Mouse (Mus musculus): ENCODE measurements around the gene Syngr1. TPM values are rescaled to one million over a fixed set of nuclear protein-coding genes. Genes with fewer than 3 reads are reported as not detected.

The Syngr1 gene
- polyA plus RNA-seq, 1 experiment from 2014 or later: 7.6 TPM

DNA sequence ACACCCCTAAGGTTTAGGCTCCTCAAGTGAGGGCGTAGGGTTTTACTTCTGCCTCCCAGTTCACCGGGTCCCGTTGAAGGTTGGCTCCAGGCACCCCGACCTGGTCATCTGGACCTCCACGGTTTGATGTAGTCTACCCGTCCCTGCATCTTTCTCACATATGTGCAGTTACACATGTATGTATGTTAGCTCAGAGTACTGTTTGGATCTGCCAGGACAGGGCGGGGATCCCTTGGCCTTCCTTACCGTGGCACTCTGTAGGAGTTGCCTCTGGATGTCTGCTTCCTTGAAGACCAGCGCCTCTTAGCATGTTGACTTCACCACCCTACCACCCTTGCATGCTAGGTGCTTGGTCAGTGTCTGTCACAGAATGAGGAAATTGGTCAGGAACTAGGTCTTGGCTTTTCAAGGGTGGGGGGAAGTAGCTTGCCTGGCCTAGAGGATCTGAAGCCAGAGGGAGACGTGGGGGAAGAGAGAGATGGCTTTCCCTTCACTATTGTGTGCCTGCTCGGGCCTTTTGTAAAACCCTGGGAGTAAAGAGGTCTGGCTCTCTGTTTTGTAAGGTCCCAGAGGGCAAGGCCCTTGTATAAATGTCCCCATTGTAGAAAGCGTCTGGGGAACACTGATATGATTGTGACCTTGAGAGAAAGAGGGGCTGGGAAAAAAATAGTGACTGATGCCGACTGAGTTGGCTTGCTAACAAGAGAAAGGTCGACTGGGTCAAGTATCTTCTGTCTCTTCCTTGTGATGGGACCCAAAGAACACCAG is 42.7 kb downstream of the Syngr1 start:
- H3K36me3 ChIP-seq: peaks cover 21% of the 10 kb centered on the region
- peak overlapping the region; percentile 99 for H3K27ac ChIP-seq
- H3K27me3 ChIP-seq (ENCODE audit: insufficient read depth, poor library complexity, severe bottlenecking): peaks cover 3% of the 10 kb centered on the region; the same call in 1 of the 2 replicates
- H3K4me1 ChIP-seq (replicated peaks): peaks cover 51% of the 10 kb centered on the region
- WGBS: 14% methylated on average over 14 of the region's 14 CpGs
- DNase-seq (ENCODE audit: low spot score): peak; percentile 60
- peak overlapping the region; percentile 79 for H3K4me3 ChIP-seq
- H3K9me3 ChIP-seq: no peaks in the 10 kb centered on the region

DNA sequence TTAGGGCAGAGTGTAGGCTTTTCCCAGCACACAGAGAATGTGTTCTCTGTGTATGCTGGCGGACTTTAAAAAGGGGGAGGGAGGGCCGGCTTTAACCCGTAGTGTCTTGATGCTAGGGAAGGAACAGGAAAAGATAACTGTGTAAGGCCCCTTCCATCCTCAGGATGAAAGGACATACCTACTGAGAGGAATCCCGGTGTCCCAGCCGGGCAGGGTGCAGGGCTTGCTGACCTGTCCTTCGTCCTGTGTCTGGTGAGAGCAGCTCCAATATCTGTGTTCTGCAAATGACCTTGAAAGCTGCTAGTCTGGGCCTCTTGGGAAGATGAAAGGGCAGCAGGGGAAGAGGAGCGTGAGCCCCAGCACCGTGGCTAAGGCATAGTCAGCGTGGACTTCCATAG is 43.3 kb downstream of the Syngr1 start:
- H3K9me3 ChIP-seq: no peaks in the 10 kb centered on the region
- WGBS: 54% methylated on average over 9 of the region's 9 CpGs
- peak overlapping the region; percentile 99 for H3K27ac ChIP-seq
- H3K27me3 ChIP-seq (ENCODE audit: insufficient read depth, poor library complexity, severe bottlenecking): peaks cover 3% of the 10 kb centered on the region; the same call in 1 of the 2 replicates
- peak; percentile 46 for DNase-seq (ENCODE audit: low spot score)
- H3K4me1 ChIP-seq (replicated peaks): peaks cover 51% of the 10 kb centered on the region
- peaks cover 26% of the 10 kb centered on the region for H3K36me3 ChIP-seq
- peak overlapping the region; percentile 79 for H3K4me3 ChIP-seq

DNA sequence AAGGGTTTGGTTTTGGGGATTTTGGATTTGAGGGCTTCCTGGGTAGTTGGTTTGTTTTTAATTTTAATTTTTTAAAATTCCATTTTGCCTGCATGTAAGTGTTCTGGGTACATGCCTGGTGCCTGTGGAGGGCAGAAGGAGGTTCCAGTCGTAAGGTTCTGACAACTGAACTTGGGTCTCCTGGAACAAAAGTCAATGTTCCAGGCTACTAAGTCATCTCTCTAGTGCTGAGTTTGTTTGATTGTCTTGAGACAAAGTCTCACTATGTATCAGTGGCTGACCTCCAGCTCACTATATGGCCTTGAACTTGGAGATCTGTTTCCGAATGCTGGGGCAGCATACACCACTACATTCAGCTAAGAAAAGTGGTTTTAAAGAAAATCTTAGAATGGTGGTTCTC is 44.4 kb downstream of the Syngr1 start:
- Histone ChIP-seq H3K27ac (no peak overlapping the region), H3K36me3 (peaks cover 37% of the 10 kb centered on the region), H3K4me1 (replicated peaks) (peaks cover 51% of the 10 kb centered on the region), H3K4me3 (no peak overlapping the region), H3K9me3 (no peaks in the 10 kb centered on the region), H3K27me3 (ENCODE audit: insufficient read depth, poor library complexity, severe bottlenecking) (peaks cover 3% of the 10 kb centered on the region; the same call in 1 of the 2 replicates)
- 95% methylated on average over 2 of the region's 2 CpGs for WGBS
- no peak for DNase-seq (ENCODE audit: low spot score)

DNA sequence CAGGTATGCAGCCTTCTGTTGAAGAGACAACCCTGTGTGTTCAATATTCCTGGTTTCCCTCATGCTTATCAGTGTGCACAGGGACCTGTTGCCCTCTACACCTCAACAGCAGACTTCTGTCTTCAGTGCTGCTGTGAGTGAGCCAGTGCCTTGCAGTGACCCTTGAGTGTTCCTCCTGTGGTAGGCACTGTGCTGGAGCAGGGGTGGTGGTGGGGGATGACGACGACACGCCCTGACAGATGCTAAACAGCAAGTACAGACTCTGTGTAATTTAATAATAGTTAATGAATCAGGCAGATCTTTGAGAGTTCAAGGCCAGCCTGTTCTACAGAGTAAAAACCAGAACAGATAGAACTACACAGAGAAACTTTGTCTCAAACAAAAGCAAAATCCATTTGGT is 45.5 kb downstream of the Syngr1 start:
- no peak for DNase-seq (ENCODE audit: low spot score)
- Histone ChIP-seq H3K27me3 (ENCODE audit: insufficient read depth, poor library complexity, severe bottlenecking) (peaks cover 3% of the 10 kb centered on the region; the same call in 1 of the 2 replicates), H3K36me3 (peaks cover 48% of the 10 kb centered on the region), H3K27ac (no peak overlapping the region), H3K9me3 (no peaks in the 10 kb centered on the region), H3K4me1 (replicated peaks) (peaks cover 51% of the 10 kb centered on the region), H3K4me3 (no peak overlapping the region)
- 93% methylated on average over 3 of the region's 3 CpGs for WGBS

DNA sequence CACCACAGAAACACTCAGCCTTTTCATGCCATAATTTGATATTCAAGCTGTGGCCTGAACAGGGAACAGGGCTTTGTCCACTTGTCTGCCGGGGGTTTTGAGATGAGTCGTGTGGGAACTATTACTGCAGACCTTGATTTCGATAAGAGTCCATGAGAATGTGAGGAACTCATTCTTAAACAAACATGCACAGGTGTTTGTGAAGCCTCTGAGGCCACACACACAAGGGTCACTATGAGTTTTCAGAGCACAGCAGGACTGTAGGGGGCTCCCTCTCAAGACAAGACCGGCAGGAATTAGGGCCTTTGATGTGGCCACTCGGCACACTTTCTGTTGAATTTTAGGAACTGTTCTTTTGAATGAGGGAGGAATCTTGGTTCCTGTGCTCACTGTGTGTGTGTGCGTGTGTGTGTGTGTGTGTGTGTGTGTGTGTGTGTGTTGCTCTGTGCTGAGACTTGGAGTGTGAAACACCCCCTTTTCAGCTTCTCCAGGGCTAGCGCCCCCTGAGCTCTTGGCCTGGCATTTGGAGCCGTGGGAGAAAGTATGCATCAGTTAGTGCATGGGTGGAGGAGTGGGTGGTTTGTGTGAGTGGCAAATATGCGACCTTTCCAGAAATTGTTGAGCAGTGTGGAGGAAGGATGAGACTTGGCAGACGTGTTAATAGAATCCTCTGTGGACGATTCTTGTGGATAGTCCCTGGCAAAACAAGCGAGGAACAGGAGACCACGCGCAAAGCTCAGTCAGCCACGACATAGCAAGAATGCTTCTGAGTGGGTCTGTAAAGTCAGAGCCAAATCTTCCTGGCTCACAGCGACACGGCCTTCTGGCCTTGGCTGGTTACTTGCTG is 47.0 kb downstream of the Syngr1 start:
- H3K4me1 ChIP-seq (replicated peaks): peaks cover 44% of the 10 kb centered on the region

DNA sequence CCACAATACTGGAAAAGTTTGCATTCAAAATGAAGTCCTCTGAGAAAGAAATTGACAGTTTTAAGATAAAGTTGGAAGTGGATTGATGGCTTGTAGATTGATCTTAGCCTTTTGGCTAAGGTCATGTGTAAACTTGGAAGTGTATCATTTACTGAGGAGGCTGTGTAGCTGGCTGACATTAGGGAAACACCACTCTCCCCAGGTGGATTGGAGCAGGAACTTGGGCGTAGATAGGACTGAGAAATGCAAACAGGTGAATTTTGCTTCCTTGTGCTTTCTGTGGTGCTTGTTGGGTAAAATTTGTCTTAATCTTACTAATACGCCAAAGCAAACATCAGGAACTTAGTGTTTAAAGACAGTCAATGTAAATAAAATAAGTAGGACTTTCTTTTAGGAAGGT is 49.2 kb downstream of the Syngr1 start:
- DNase-seq (ENCODE audit: low spot score): no peak
- WGBS: 95% methylated on average over 2 of the region's 2 CpGs
- Histone ChIP-seq H3K9me3 (peaks cover 6% of the 10 kb centered on the region; the same call in 1 of the 2 replicates), H3K4me3 (no peak overlapping the region), H3K27ac (no peak overlapping the region), H3K4me1 (replicated peaks) (peaks cover 26% of the 10 kb centered on the region), H3K27me3 (ENCODE audit: insufficient read depth, poor library complexity, severe bottlenecking) (peaks cover 3% of the 10 kb centered on the region; the same call in 1 of the 2 replicates), H3K36me3 (peaks cover 85% of the 10 kb centered on the region)

More for the DNA sequence above, 47.0 kb downstream of the Syngr1 start:
- Histone ChIP-seq H3K27me3 (ENCODE audit: insufficient read depth, poor library complexity, severe bottlenecking) (peaks cover 3% of the 10 kb centered on the region; the same call in 1 of the 2 replicates), H3K36me3 (peaks cover 64% of the 10 kb centered on the region), H3K9me3 (peaks cover 6% of the 10 kb centered on the region; the same call in 1 of the 2 replicates), H3K27ac (peak overlapping the region; percentile 40; the same call in 1 of the 2 replicates), H3K4me3 (no peak overlapping the region)
- 73% methylated on average over 17 of the region's 17 CpGs for WGBS
- DNase-seq (ENCODE audit: low spot score): no peak

DNA sequence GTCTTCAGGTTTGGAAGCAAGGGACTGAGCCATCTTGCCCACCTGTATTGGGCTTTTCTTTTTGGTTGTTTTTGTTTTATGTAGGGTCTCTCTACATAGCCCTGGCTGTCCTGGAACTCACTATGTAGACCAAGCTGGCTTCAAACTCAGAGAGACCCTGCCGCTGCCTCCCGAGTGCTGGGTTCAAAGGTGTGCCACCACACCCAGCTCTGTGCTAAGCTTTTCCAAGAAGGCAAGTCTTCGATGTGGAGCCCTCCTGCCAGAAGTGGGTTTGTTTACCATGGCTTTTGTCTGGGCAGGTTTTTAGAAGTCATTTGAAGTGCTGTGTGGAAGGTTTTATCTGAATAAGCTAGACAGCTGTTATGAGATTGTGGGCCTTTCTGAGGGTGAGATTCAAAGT is 49.7 kb downstream of the Syngr1 start:
- no peak for DNase-seq (ENCODE audit: low spot score)
- peaks cover 87% of the 10 kb centered on the region for H3K36me3 ChIP-seq
- peaks cover 6% of the 10 kb centered on the region; the same call in 1 of the 2 replicates for H3K9me3 ChIP-seq
- no peak overlapping the region for H3K4me3 ChIP-seq
- no peak overlapping the region for H3K27ac ChIP-seq
- peaks cover 3% of the 10 kb centered on the region; the same call in 1 of the 2 replicates for H3K27me3 ChIP-seq (ENCODE audit: insufficient read depth, poor library complexity, severe bottlenecking)
- 93% methylated on average over 3 of the region's 3 CpGs for WGBS
- peaks cover 22% of the 10 kb centered on the region for H3K4me1 ChIP-seq (replicated peaks)

DNA sequence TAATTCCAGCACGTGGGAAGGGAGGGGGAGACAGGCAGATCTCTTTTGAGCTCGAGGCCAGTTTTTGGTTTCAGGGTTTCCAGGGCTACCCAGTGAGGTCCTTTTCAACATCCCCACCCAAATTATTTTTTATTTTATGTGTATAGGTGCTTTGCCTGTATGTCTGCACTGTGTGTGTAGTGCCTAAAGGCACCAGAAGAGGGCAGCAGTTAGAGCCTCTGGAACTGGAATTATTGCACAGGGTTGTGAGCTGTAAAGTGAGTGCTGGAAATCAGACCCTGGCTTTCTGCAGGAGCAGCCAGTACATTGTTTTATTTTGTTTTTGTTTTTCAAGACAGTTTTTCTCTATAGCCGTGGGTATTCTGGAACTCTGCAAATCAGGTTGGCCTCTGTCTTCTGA is 51.0 kb downstream of the Syngr1 start:
- Histone ChIP-seq H3K27ac (no peak overlapping the region), H3K36me3 (peaks cover 77% of the 10 kb centered on the region), H3K4me3 (no peak overlapping the region), H3K27me3 (ENCODE audit: insufficient read depth, poor library complexity, severe bottlenecking) (no peaks in the 10 kb centered on the region), H3K4me1 (replicated peaks) (peaks cover 16% of the 10 kb centered on the region), H3K9me3 (peaks cover 6% of the 10 kb centered on the region; the same call in 1 of the 2 replicates)
- WGBS: 98% methylated on average over 3 of the region's 3 CpGs
- DNase-seq (ENCODE audit: low spot score): no peak

DNA sequence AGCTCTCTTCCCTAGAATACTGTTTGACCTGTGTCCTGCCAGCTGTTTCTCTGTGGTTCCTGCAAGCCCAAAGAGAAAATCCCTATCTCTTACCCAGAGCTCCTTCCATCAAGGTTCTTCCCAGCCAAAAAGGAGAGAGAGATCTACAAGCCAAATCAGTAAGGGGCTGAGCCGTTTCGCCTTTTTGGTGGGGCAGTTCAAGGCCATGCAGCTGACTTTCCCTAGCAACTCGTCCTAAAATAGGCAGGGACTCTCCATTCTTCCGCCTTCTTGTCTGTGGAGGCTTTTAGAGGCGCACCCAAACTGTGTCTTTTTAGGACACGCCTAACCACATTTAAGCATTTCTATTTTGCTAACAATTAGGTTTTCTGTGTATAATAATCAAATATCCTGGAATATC is 52.6 kb downstream of the Syngr1 start:
- peaks cover 3% of the 10 kb centered on the region; the same call in 1 of the 2 replicates for H3K4me1 ChIP-seq (replicated peaks)
- H3K4me3 ChIP-seq: no peak overlapping the region
- H3K27me3 ChIP-seq (ENCODE audit: insufficient read depth, poor library complexity, severe bottlenecking): no peaks in the 10 kb centered on the region
- DNase-seq (ENCODE audit: low spot score): no peak
- WGBS: 93% methylated on average over 6 of the region's 6 CpGs
- peaks cover 84% of the 10 kb centered on the region for H3K36me3 ChIP-seq
- no peak overlapping the region for H3K27ac ChIP-seq
- H3K9me3 ChIP-seq: peaks cover 6% of the 10 kb centered on the region; the same call in 1 of the 2 replicates

DNA sequence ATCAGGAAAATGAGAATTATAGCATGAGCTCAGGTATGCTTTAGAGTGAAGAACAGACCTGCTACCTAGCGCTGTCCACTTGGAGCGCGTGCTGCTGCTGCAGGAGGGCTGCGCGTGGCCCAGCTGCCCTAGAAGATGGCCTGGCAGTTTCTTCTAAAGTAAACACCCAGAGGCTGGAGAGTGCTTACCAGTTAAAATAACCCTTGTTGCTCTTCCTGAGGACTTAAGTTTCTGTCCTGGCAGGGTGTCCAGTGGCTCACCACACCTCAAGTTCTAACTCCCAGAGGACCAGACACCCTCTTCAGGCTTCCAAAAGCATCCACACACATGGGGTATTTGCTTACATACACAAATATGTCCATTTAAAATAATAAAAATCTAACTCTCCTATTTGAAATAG is 54.3 kb downstream of the Syngr1 start:
- Histone ChIP-seq H3K27ac (no peak overlapping the region), H3K4me3 (no peak overlapping the region), H3K9me3 (peaks cover 6% of the 10 kb centered on the region; the same call in 1 of the 2 replicates), H3K36me3 (peaks cover 85% of the 10 kb centered on the region), H3K27me3 (ENCODE audit: insufficient read depth, poor library complexity, severe bottlenecking) (no peaks in the 10 kb centered on the region), H3K4me1 (replicated peaks) (0 out of 2 replicates have a peak, but pooled peaks cover 4% of the 10 kb centered on the region)
- no peak for DNase-seq (ENCODE audit: low spot score)
- 94% methylated on average over 5 of the region's 5 CpGs for WGBS

DNA sequence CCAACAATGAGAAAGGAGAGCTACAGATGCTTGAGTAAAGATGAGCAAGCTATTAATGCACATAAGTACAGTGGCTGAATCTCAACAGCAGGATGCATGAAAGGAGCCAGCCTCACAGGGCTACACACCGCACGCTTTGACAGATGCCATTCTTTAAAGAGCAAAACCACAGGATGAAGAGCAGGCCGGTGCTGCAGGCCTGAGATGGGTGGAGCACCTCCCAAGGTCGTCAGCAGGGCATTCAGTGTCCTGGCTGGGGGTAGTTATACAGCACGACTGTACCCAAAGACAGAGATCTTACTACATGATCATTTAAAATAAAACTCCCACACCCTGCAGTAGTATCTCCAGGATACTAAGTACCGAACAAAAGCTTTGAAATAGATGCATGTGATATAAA is 55.0 kb downstream of the Syngr1 start:
- no peaks in the 10 kb centered on the region for H3K27me3 ChIP-seq (ENCODE audit: insufficient read depth, poor library complexity, severe bottlenecking)
- peaks cover 6% of the 10 kb centered on the region; the same call in 1 of the 2 replicates for H3K9me3 ChIP-seq
- H3K4me3 ChIP-seq: no peak overlapping the region
- peaks cover 85% of the 10 kb centered on the region for H3K36me3 ChIP-seq
- no peak for DNase-seq (ENCODE audit: low spot score)
- H3K27ac ChIP-seq: no peak overlapping the region
- H3K4me1 ChIP-seq (replicated peaks): 0 out of 2 replicates have a peak, but pooled peaks cover 4% of the 10 kb centered on the region
- 80% methylated on average over 6 of the region's 6 CpGs for WGBS

DNA sequence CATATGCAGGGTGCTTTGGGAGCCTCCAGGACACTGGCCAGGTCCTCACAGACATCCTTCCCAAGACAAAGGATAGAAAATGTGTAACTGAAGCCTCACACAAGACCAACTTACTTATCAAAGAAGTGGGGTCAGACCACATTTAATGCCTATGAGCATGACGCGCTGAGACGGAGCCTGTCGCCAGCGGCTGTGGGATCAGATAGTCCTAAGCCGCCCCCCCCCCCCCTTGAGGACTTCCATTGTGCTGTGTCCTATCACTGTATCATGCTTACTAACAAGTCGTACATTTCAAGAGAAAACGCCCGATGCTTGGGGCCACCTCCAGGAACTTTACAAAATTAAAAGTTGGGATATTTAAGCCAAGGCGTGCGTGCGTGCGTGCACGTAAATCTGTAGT is 56.0 kb downstream of the Syngr1 start:
- peaks cover 3% of the 10 kb centered on the region; the same call in 1 of the 2 replicates for H3K9me3 ChIP-seq
- H3K27me3 ChIP-seq (ENCODE audit: insufficient read depth, poor library complexity, severe bottlenecking): no peaks in the 10 kb centered on the region
- WGBS: 92% methylated on average over 14 of the region's 14 CpGs
- H3K4me1 ChIP-seq (replicated peaks): 0 out of 2 replicates have a peak, but pooled peaks cover 4% of the 10 kb centered on the region
- no peak overlapping the region for H3K27ac ChIP-seq
- no peak for DNase-seq (ENCODE audit: low spot score)
- no peak overlapping the region for H3K4me3 ChIP-seq
- H3K36me3 ChIP-seq: peaks cover 85% of the 10 kb centered on the region

All from hindbrain, embryonic 10.5 days (tissue).